Mouse (Mus musculus) liver, adult 2 months (tissue): ENCODE results near the gene Setd1a. TPM values are rescaled to one million over a fixed set of nuclear protein-coding genes. Genes with fewer than 3 reads are reported as not detected.

Experiments used
- DNase-seq: peaks from one replicate; pipeline ENCODE4 v3.0.0-alpha.2; 2011; ENCODE audit warnings: low read depth, low spot score; ENCODE audit errors: extremely low read depth
- H3K27ac ChIP-seq: fragments of 200-500 bp; replicated peaks from 2 replicates; pipeline ENCODE4 v1.5.1; 2012; ENCODE audit warnings: low read depth, mild to moderate bottlenecking, control low read depth, inconsistent platforms, low read length; ENCODE audit not compliant: insufficient read depth
- H3K27me3 ChIP-seq: fragments of 200-500 bp; 2 replicates; pipeline ENCODE4 v1.6.1; 2012; ENCODE audit warnings: mild to moderate bottlenecking, moderate library complexity, low read length, inconsistent platforms; ENCODE audit not compliant: control insufficient read depth, insufficient read depth
- H3K36me3 ChIP-seq: fragments of 200-500 bp; 2 replicates; pipeline ENCODE4 v1.6.1; 2012; ENCODE audit warnings: low read length, inconsistent platforms; ENCODE audit not compliant: control insufficient read depth, insufficient read depth
- H3K4me1 ChIP-seq: fragments of 200-500 bp; 2 replicates; pipeline ENCODE4 v1.6.1; 2011; ENCODE audit warnings: low read length; ENCODE audit not compliant: control insufficient read depth, insufficient read depth
- H3K4me3 ChIP-seq: fragments of 200-500 bp; 2 replicates; pipeline ENCODE4 v1.5.1; 2011; ENCODE audit warnings: low read depth, mild to moderate bottlenecking, control low read depth, low read length, moderate library complexity; ENCODE audit not compliant: insufficient read depth
- H3K79me2 ChIP-seq: fragments of 200-500 bp; 2 replicates; pipeline ENCODE4 v1.6.1; 2012; ENCODE audit warnings: inconsistent platforms, mild to moderate bottlenecking, low read length, moderate library complexity; ENCODE audit not compliant: control insufficient read depth, insufficient read depth
- H3K9ac ChIP-seq: fragments of 200-500 bp; 2 replicates; pipeline ENCODE4 v1.6.1; 2012; ENCODE audit warnings: low read depth, mild to moderate bottlenecking, control low read depth, inconsistent platforms, low read length
- CTCF ChIP-seq: fragments of 200-500 bp; IDR thresholded peaks from 2 replicates; pipeline ENCODE4 v1.5.1; 2011; ENCODE audit warnings: low read depth, low read length, control low read depth
- POLR2A ChIP-seq: fragments of 200-500 bp; IDR thresholded peaks from 2 replicates; pipeline ENCODE4 v1.6.1; 2011; ENCODE audit warnings: low read length, control low read depth; ENCODE audit not compliant: insufficient read depth; ENCODE audit errors: extremely low read depth
- WGBS: fragments of 180-500 bp; shearing (Covaris S2); methylation state at CpG from one replicate; pipeline ENCODE4 v1.1.7; 2018; 5-methylcytosine and 5-hydroxymethylcytosine counted together
- polyA plus RNA-seq: library from polyadenylated mRNA; depleted of rRNA; stranded (reverse); fragments of >200 nt; gene quantifications from 2 replicates; pipeline ENCODE4 v1.2.3, GENCODE M21; 2012
- total RNA-seq: library from RNA; depleted of rRNA; stranded (reverse); fragments of >200 nt; gene quantifications from 2 replicates; pipeline ENCODE4 v1.2.3, GENCODE M21; 2014

Setd1a gene
- total and polyA plus RNA-seq, 2 experiments = 2.6 to 7.8 TPM

GRCm38 (mm10) chr7:127777474-127778266, 1.2 kb downstream of the Setd1a start:
- DNase-seq = no peak
- Histone ChIP-seq H3K27ac (peak overlapping the region; percentile 95), H3K36me3 (peaks cover 28% of the 10 kb centered on the region), H3K79me2 (peaks cover 8% of the 10 kb centered on the region; the same call in 1 of the 2 replicates), H3K4me1 (peaks cover 11% of the 10 kb centered on the region; the same call in 1 of the 2 replicates), H3K4me3 (peak overlapping the region; percentile 97), H3K9ac (peak overlapping the region; percentile 97), H3K27me3 (no peaks in the 10 kb centered on the region)
- WGBS = 3% methylated on average over 66 of the region's 66 CpGs
- TF ChIP-seq POLR2A = 0 out of 2 replicates have a peak, but pooled peaks have one; percentile 31
- TF ChIP-seq CTCF = no peak

GRCm38 (mm10) chr7:127778350-127778749, 1.9 kb downstream of the Setd1a start:
- peak overlapping the region; percentile 97 for H3K9ac ChIP-seq
- H3K4me1 ChIP-seq = peaks cover 11% of the 10 kb centered on the region; the same call in 1 of the 2 replicates
- H3K27ac ChIP-seq = no peak overlapping the region
- no peaks in the 10 kb centered on the region for H3K27me3 ChIP-seq
- WGBS = 77% methylated on average over 4 of the region's 4 CpGs
- TF ChIP-seq CTCF (no peak), POLR2A (no peak)
- peaks cover 32% of the 10 kb centered on the region for H3K36me3 ChIP-seq
- no peak overlapping the region for H3K4me3 ChIP-seq
- no peak for DNase-seq
- H3K79me2 ChIP-seq = peaks cover 8% of the 10 kb centered on the region; the same call in 1 of the 2 replicates

GRCm38 (mm10) chr7:127785308-127785707, 8.8 kb downstream of the Setd1a start, which contains the start of gene Gm49388:
Gene Gm49388, plus strand, starts transcription at chr7:127785608.
- Histone ChIP-seq H3K27me3 (no peaks in the 10 kb centered on the region), H3K4me3 (no peak within 1 kb of the TSS), H3K79me2 (no peaks in the 10 kb centered on the region; the same call in 1 of the 2 replicates), H3K4me1 (no peaks in the 10 kb centered on the region), H3K27ac (no peak within 1 kb of the TSS), H3K9ac (no peak within 1 kb of the TSS), H3K36me3 (peaks cover 70% of the 10 kb centered on the region)
- no peak for TF ChIP-seq CTCF
- no peak for TF ChIP-seq POLR2A
- DNase-seq = no peak
- WGBS = 94% methylated on average over 7 of the region's 7 CpGs

GRCm38 (mm10) chr7:127797076-127797845, 20.8 kb downstream of the Setd1a start:
- Histone ChIP-seq H3K27me3 (no peaks in the 10 kb centered on the region), H3K79me2 (peaks cover 13% of the 10 kb centered on the region), H3K36me3 (peaks cover 23% of the 10 kb centered on the region), H3K27ac (no peak overlapping the region), H3K4me1 (peaks cover 10% of the 10 kb centered on the region), H3K9ac (no peak overlapping the region), H3K4me3 (no peak overlapping the region)
- no peak for DNase-seq
- no peak for TF ChIP-seq POLR2A
- no peak for TF ChIP-seq CTCF
- 91% methylated on average over 23 of the region's 23 CpGs for WGBS

DNA sequence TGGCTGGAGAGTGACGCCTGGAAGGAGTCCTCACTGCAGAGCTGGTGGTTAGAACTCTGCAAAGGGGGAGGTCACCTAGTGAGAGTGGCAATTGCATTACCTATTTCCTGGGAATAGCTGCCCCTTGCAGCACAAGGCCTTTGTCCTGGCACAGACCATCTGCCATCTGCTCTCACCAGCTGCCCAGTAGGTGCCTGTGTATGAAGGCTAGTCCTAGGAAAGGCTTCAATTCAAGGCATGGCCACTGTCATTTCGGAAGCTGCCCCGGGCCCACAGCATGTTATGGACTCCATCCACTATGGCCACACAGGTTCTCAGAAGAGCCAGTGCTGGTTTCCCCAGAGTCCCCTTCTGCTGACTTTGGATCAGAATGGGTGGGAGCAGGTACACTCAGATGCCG, 22.1 kb downstream of the Setd1a start:
- 89% methylated on average over 4 of the region's 4 CpGs for WGBS
- peaks cover 16% of the 10 kb centered on the region for H3K36me3 ChIP-seq
- H3K27ac ChIP-seq = no peak overlapping the region
- no peak overlapping the region for H3K9ac ChIP-seq
- DNase-seq = no peak
- peaks cover 13% of the 10 kb centered on the region for H3K79me2 ChIP-seq
- no peaks in the 10 kb centered on the region for H3K27me3 ChIP-seq
- TF ChIP-seq CTCF (no peak), POLR2A (no peak)
- H3K4me3 ChIP-seq = no peak overlapping the region
- peaks cover 11% of the 10 kb centered on the region for H3K4me1 ChIP-seq
